Mouse (Mus musculus) heart, embryonic 12.5 days (tissue): ENCODE measurements around the gene Bex3. TPM values are rescaled to one million over a fixed set of nuclear protein-coding genes. Genes with fewer than 3 reads are reported as not detected.
"Not testable (repeated sequence)": the region's sequence is repeated elsewhere in the genome, so short reads cannot be mapped to it uniquely, and the experiment has no call there.

Source experiments
- ATAC-seq: fragments of 200-750 bp; cut with Nextera tagmentation; 2 replicates; pipeline ENCODE4 v1.8.0; 2017; ENCODE audit warnings: moderate TSS enrichment, moderate library complexity; ENCODE audit not compliant: insufficient number of reproducible peaks, low FRiP score
- H3K27ac ChIP-seq: fragments of 300-500 bp; sonication (generic); 2 replicates; pipeline ENCODE4 v1.5.1; 2016; ENCODE audit warnings: mild to moderate bottlenecking, moderate library complexity; ENCODE audit not compliant: poor library complexity, severe bottlenecking
- H3K27me3 ChIP-seq: fragments of 300-500 bp; sonication (generic); replicated peaks from 2 replicates; pipeline ENCODE4 v1.6.1; 2016; ENCODE audit warnings: mild to moderate bottlenecking, moderate library complexity
- H3K36me3 ChIP-seq: fragments of 300-500 bp; sonication (generic); 2 replicates; pipeline ENCODE4 v1.6.1; 2016; ENCODE audit warnings: mild to moderate bottlenecking, moderate library complexity
- H3K4me1 ChIP-seq: fragments of 300-500 bp; sonication (generic); replicated peaks from 2 replicates; pipeline ENCODE4 v1.6.1; 2016; ENCODE audit warnings: mild to moderate bottlenecking
- H3K4me2 ChIP-seq: fragments of 300-500 bp; sonication (generic); 2 replicates; pipeline ENCODE4 v1.6.1; 2016; ENCODE audit warnings: mild to moderate bottlenecking, moderate library complexity
- H3K4me3 ChIP-seq: fragments of 300-500 bp; sonication (generic); 2 replicates; pipeline ENCODE4 v1.5.1; 2016; ENCODE audit warnings: mild to moderate bottlenecking
- H3K9ac ChIP-seq: fragments of 300-500 bp; sonication (generic); 2 replicates; pipeline ENCODE4 v1.6.1; 2016; ENCODE audit warnings: mild to moderate bottlenecking, moderate library complexity
- H3K9me3 ChIP-seq: fragments of 300-500 bp; sonication (generic); replicated peaks from 2 replicates; pipeline ENCODE4 v1.6.1; 2016; ENCODE audit warnings: mild to moderate bottlenecking, moderate library complexity
- WGBS: fragments of 180-500 bp; shearing (Covaris S2); methylation state at CpG from one replicate; pipeline ENCODE4 v1.1.7; 2016; 5-methylcytosine and 5-hydroxymethylcytosine counted together
- polyA plus RNA-seq: library from polyadenylated mRNA; unstranded; fragments of >200 nt; fragmentation: Nextera tagmentation; extraction: Ambion mirVana; gene quantifications from 2 replicates; pipeline ENCODE4 v1.2.1, GENCODE M21; 2016

Bex3 gene
- polyA plus RNA-seq, 1 experiment from 2014 or later = 661 TPM

DNA sequence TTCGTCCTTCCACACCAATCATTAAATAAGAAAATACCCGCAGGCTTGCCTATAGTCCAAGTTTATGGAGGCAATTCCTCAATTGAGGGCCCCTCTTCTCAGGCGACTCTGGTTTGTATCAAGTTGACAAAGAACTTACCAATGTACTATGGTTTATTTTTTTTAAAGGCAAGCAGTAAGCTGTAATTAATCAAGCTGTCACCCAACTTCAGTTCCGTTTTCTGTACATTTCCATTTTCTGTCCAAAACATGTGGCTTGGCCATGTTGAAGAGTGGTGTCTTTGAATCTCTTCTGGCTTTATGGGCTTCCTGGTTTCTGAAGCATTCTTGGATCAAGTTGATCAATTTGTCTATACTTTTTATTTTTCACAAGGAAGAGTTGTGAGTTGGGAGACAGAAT is 1.9 kb upstream of the Bex3 start:
- Histone ChIP-seq H3K27me3 (no peaks in the 10 kb centered on the region), H3K4me1 (peaks cover 11% of the 10 kb centered on the region), H3K9me3 (no peaks in the 10 kb centered on the region), H3K4me2 (no peak overlapping the region), H3K9ac (no peak overlapping the region), H3K36me3 (peaks cover 9% of the 10 kb centered on the region), H3K4me3 (no peak overlapping the region), H3K27ac (no peak overlapping the region)
- no peak for ATAC-seq
- 64% methylated on average over 4 of the region's 4 CpGs for WGBS

DNA sequence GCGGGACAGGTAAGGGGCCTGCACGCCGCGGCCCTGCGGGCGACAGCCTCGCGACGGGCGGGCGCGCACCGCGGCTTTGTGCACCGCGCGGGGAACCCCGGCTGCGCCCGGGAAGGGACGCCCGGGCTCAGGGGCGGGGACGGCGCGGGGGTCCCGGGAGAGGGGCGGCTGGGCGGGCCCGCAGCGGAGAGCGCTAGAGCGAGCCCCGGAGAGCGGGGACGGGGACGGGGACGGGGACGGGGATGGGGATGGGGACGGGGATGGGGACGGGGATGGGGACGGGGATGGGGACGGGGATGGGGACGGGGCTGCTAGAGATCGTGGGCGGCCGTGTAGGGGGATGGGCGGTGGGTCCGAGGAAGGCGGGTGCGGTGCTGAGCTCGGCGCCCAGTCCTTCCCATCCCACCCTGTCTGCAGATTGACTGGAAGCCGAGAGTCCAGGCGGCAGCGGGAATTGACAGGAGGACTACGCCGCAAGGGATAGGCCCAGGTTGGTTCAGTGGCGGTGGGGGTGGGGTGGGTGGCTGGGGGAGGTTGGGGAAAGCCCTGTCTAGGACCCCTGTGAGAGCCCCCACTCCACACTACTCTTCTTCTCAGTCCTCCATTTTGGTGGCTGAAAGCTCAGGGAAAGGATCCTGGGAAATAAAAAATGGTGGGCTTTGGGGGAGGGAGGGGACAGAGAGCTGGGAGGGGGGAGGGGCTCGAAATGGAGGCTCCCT is 499 bp downstream of the Bex3 start:
- H3K9me3 ChIP-seq, H3K27me3 ChIP-seq, H3K36me3 ChIP-seq: not testable (repeated sequence)
- Histone ChIP-seq H3K9ac (peak overlapping the region; percentile 81), H3K4me2 (peak overlapping the region; percentile 64), H3K4me1 (peaks cover 11% of the 10 kb centered on the region), H3K27ac (peak overlapping the region; percentile 73; the same call in 1 of the 2 replicates), H3K4me3 (peak overlapping the region; percentile 54)
- 15% methylated on average over 11 of the region's 60 CpGs for WGBS
- ATAC-seq = peak; percentile 49

DNA sequence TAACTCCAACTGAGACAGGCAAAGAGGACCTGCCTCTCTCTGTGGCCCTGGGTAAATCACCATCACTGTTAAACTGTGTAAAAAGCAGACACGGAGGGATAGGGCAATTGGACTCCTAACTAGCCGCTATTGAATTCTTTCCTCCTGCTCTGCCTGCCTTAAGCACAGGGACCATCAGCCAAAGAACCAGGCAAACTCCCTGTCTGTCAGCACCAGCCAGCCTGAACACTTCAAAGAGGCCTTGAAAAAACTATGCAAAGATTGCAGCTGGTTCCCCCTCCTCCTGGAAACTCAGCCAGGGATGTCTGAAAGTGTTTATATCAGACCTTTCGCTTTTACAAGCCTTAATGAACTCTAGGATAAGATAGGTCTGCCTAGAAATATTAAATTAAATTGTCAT is 4.5 kb downstream of the Bex3 start:
- 9% methylated on average over 3 of the region's 3 CpGs for WGBS
- H3K9me3 ChIP-seq = no peaks in the 10 kb centered on the region
- no peak for ATAC-seq
- no peak overlapping the region for H3K9ac ChIP-seq
- H3K27ac ChIP-seq = peak overlapping the region; percentile 59
- peaks cover 9% of the 10 kb centered on the region for H3K36me3 ChIP-seq
- peaks cover 11% of the 10 kb centered on the region for H3K4me1 ChIP-seq
- H3K27me3 ChIP-seq = no peaks in the 10 kb centered on the region
- H3K4me3 ChIP-seq = no peak overlapping the region
- H3K4me2 ChIP-seq = peak overlapping the region; percentile 24

- no peaks in the 10 kb centered on the region for H3K27me3 ChIP-seq
- H3K4me3 ChIP-seq = no peak overlapping the region
- peaks cover 11% of the 10 kb centered on the region for H3K4me1 ChIP-seq
- 41% methylated on average over 3 of the region's 3 CpGs for WGBS
- H3K9me3 ChIP-seq = no peaks in the 10 kb centered on the region
- no peak for ATAC-seq
- H3K36me3 ChIP-seq = peaks cover 9% of the 10 kb centered on the region
- H3K4me2 ChIP-seq = no peak overlapping the region
- no peak overlapping the region for H3K27ac ChIP-seq
- H3K9ac ChIP-seq = no peak overlapping the region
Measured at GRCm38 (mm10) chrX:136275386-136275785, 5.3 kb downstream of the Bex3 start.

- Histone ChIP-seq H3K27ac (no peak overlapping the region), H3K4me2 (no peak overlapping the region), H3K9ac (no peak overlapping the region), H3K4me1 (no peaks in the 10 kb centered on the region), H3K36me3 (no peaks in the 10 kb centered on the region), H3K9me3 (no peaks in the 10 kb centered on the region), H3K27me3 (no peaks in the 10 kb centered on the region), H3K4me3 (no peak overlapping the region)
- no peak for ATAC-seq
- 81% methylated on average over 7 of the region's 7 CpGs for WGBS
Measured at GRCm38 (mm10) chrX:136277577-136277976, 7.5 kb downstream of the Bex3 start.

DNA sequence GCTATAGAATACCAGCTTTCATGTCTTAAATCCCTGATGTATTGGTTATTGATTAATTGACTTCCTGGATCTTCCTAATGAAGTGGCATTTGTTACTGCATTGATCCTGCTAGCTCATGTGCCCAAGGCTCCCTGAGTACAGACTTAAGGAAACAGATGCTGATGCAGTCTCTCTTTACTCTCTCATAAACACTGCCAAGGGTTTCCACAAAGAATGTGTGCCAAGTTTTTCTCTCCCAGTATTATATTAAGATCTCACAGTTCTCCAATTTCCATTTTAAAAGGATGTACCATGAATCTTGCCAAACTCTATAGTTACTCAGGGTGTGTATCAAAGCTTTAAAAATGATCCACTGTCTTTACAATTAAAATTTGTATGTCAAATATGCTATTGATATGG is 8.3 kb downstream of the Bex3 start:
- Histone ChIP-seq H3K36me3 (no peaks in the 10 kb centered on the region), H3K4me1 (no peaks in the 10 kb centered on the region), H3K27ac (no peak overlapping the region), H3K4me3 (no peak overlapping the region), H3K9me3 (no peaks in the 10 kb centered on the region), H3K9ac (no peak overlapping the region), H3K4me2 (no peak overlapping the region), H3K27me3 (no peaks in the 10 kb centered on the region)
- ATAC-seq = no peak

- no peaks in the 10 kb centered on the region for H3K27me3 ChIP-seq
- 75% methylated on average over 5 of the region's 5 CpGs for WGBS
- H3K9me3 ChIP-seq = no peaks in the 10 kb centered on the region
- no peaks in the 10 kb centered on the region for H3K36me3 ChIP-seq
- H3K4me2 ChIP-seq = no peak overlapping the region
- ATAC-seq = no peak
- H3K9ac ChIP-seq = no peak overlapping the region
- H3K27ac ChIP-seq = no peak overlapping the region
- no peak overlapping the region for H3K4me3 ChIP-seq
- no peaks in the 10 kb centered on the region for H3K4me1 ChIP-seq
Measured at GRCm38 (mm10) chrX:136279410-136279809, 9.4 kb downstream of the Bex3 start.

DNA sequence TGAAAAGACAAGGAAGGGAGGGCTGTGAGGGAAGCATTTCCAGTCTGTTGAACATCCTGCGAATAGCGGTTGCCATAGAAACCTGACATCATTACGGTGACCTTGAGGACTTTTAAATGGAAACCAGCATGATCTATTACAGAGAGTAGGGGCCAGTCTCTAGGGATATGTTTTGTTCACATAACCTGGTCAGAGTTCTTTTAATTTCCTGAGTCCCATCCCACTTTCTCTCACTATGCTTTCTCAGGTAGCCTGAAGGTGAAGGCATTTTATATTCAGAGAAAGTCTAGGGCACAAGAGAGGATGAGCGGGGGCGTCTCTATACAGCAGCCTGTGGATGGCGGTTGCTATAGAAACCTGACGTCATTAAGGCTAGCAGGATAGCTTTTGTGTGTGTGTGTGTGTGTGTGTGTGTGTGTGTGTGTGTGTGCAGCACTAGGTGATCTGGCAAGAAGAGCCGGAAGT is 20.8 kb downstream of the Bex3 start:
- Histone ChIP-seq H3K27ac (no peak overlapping the region), H3K9me3 (0 out of 2 replicates have a peak, but pooled peaks cover 2% of the 10 kb centered on the region), H3K4me1 (0 out of 2 replicates have a peak, but pooled peaks cover 3% of the 10 kb centered on the region), H3K4me3 (no peak overlapping the region), H3K27me3 (no peaks in the 10 kb centered on the region), H3K4me2 (0 out of 2 replicates have a peak overlapping the region, but pooled peaks have one; percentile 13), H3K9ac (no peak overlapping the region), H3K36me3 (no peaks in the 10 kb centered on the region)
- WGBS = 40% methylated on average over 8 of the region's 8 CpGs
- ATAC-seq = peak; percentile 67; the same call in 1 of the 2 replicates

GRCm38 (mm10) chrX:136304295-136304694 is 34.2 kb downstream of the Bex3 start:
- Histone ChIP-seq H3K36me3 (no peaks in the 10 kb centered on the region), H3K9ac (no peak overlapping the region), H3K4me1 (no peaks in the 10 kb centered on the region), H3K4me2 (no peak overlapping the region), H3K27me3 (no peaks in the 10 kb centered on the region), H3K27ac (no peak overlapping the region), H3K4me3 (no peak overlapping the region), H3K9me3 (no peaks in the 10 kb centered on the region)
- no peak for ATAC-seq

DNA sequence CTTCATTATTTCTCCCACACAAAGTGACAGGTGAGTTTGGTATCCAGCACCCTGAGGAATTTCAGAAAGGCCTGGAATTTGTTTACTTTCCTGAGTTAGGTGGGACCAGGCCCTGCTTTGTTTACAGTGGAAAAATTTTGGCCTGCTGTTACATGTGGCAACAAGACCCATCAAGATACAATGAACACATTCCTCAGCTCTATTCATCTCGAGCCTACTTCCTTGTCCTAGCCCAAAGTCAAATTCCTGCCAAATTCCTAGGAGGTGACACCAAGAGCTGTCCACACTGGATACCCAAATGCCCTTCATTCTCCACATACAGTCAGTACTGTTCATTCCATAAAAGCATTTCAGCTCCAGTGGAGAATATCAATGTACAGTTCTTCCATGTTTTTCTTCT is 36.1 kb downstream of the Bex3 start:
- Histone ChIP-seq H3K4me1 (no peaks in the 10 kb centered on the region), H3K9me3 (no peaks in the 10 kb centered on the region), H3K4me3 (no peak overlapping the region), H3K9ac (no peak overlapping the region), H3K4me2 (no peak overlapping the region), H3K36me3 (no peaks in the 10 kb centered on the region), H3K27ac (no peak overlapping the region), H3K27me3 (no peaks in the 10 kb centered on the region)
- WGBS = 22% methylated on average over 1 of the region's 1 CpGs
- no peak for ATAC-seq

DNA sequence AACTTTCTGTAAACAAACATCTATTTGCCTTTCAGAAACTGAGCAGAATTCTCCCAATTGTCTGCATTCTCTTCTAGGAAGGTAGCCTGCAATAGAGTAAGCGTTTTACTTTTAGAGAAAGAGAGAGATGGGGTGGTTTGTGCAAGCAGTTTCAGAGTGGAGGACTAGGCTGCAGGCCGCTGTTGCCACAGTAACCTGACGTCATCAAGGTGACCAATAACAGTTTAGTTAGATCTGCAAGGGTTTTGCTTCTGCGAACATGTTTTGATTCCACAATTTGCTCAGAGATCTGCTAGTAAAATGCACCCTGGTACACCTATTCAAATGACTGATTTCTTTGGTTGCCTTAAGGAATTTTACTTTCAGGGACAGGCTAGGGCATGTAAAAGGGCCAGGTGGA is 43.2 kb downstream of the Bex3 start:
- Histone ChIP-seq H3K9ac (no peak overlapping the region), H3K4me3 (no peak overlapping the region), H3K9me3 (no peaks in the 10 kb centered on the region), H3K4me2 (no peak overlapping the region), H3K4me1 (no peaks in the 10 kb centered on the region), H3K36me3 (no peaks in the 10 kb centered on the region), H3K27me3 (no peaks in the 10 kb centered on the region), H3K27ac (no peak overlapping the region)
- WGBS = 48% methylated on average over 4 of the region's 4 CpGs
- no peak for ATAC-seq
